12 mouse cellular contexts compared by ENCODE assay signal in genomic region chr16:16557738-16558137, GRCm38 (mm10). TPM values are rescaled to one million over a fixed set of nuclear protein-coding genes. Genes with fewer than 3 reads are reported as not detected.
DNase-seq lines count a peak whose midpoint lies in the region; ATAC-seq and TF ChIP-seq lines count a peak whose summit lies in the region.
"Had no signal": no experiment of that assay in that cellular context is flagged by ENCODE, and none has a peak within 500 bp of the region (broad histone marks: within the 10 kb centered on the region; RNA-seq: fewer than 3 reads in every experiment).

No protein-coding gene starts in this region.

- peak overlapping the region; percentile 54; the same call in 1 of the 2 replicates for H3K4me3 ChIP-seq in forebrain, embryonic 10.5 days
- peak overlapping the region; percentile 34 for H3K4me3 ChIP-seq in hindbrain, embryonic 16.5 days (ENCODE audit: low read length)
- H3K4me3 ChIP-seq in midbrain, postnatal 0 days (ENCODE audit: low read depth, low read length) = peak overlapping the region; percentile 64
- H3K4me3 ChIP-seq in heart, embryonic 11.5 days (ENCODE audit: low read depth, low read length) = no peak overlapping the region
- no peak overlapping the region for H3K4me3 ChIP-seq in heart, embryonic 10.5 days
- H3K4me3 ChIP-seq: stomach, embryonic 15.5 days had no signal

- no peak for DNase-seq in frontal cortex, postnatal 14 days (ENCODE audit: low spot score in 2 of 2)
- DNase-seq in forebrain, embryonic 10.5 days (ENCODE audit: extremely low spot score, low spot score) = no peak
- DNase-seq in midbrain, postnatal 0 days (ENCODE audit: low spot score) = no peak
- no peak for DNase-seq in gastrocnemius, postnatal 36 days
- DNase-seq in heart, embryonic 10.5 days (ENCODE audit: low spot score) = no peak
- DNase-seq: adrenal gland, postnatal 14 days; B cell, adult 2 months had no signal

- peak; percentile 41 for ATAC-seq in frontal cortex, adult (ENCODE audit: low TSS enrichment)
- ATAC-seq in hindbrain, embryonic 16.5 days = no peak
- ATAC-seq in midbrain, postnatal 0 days (ENCODE audit: low FRiP score) = no peak
- no peak for ATAC-seq in heart, embryonic 11.5 days (replicated peaks; ENCODE audit: insufficient number of reproducible peaks, low FRiP score, low TSS enrichment)

- H3K9me3 ChIP-seq in forebrain, embryonic 10.5 days = no peaks in the 10 kb centered on the region
- H3K9me3 ChIP-seq in hindbrain, embryonic 16.5 days (ENCODE audit: control insufficient read depth, low read length) = no peaks in the 10 kb centered on the region
- no peaks in the 10 kb centered on the region for H3K9me3 ChIP-seq in midbrain, postnatal 0 days (ENCODE audit: low read length)
- no peaks in the 10 kb centered on the region for H3K9me3 ChIP-seq in heart, embryonic 11.5 days (replicated peaks; ENCODE audit: control insufficient read depth, low read length)
- H3K9me3 ChIP-seq in heart, embryonic 10.5 days = no peaks in the 10 kb centered on the region
- H3K9me3 ChIP-seq: stomach, embryonic 15.5 days had no signal

- WGBS in forebrain, embryonic 10.5 days = 89% methylated on average over 4 of the region's 4 CpGs
- WGBS in hindbrain, embryonic 16.5 days = 74% methylated on average over 4 of the region's 4 CpGs
- WGBS in midbrain, postnatal 0 days = 68% methylated on average over 4 of the region's 4 CpGs
- WGBS in heart, embryonic 11.5 days (ENCODE audit: insufficient replicate concordance) = 74% methylated on average over 4 of the region's 4 CpGs
- 85% methylated on average over 4 of the region's 4 CpGs for WGBS in heart, embryonic 10.5 days

- no peaks in the 10 kb centered on the region for H3K27me3 ChIP-seq in forebrain, embryonic 10.5 days (ENCODE audit: poor library complexity, severe bottlenecking)
- no peaks in the 10 kb centered on the region for H3K27me3 ChIP-seq in hindbrain, embryonic 16.5 days (replicated peaks; ENCODE audit: control insufficient read depth, insufficient read depth, low read length)
- H3K27me3 ChIP-seq in midbrain, postnatal 0 days (ENCODE audit: insufficient read depth, low read length) = no peaks in the 10 kb centered on the region
- no peaks in the 10 kb centered on the region for H3K27me3 ChIP-seq in heart, embryonic 11.5 days (ENCODE audit: control insufficient read depth, insufficient read depth, low read length)
- H3K27me3 ChIP-seq in heart, embryonic 10.5 days (ENCODE audit: insufficient read depth, poor library complexity, severe bottlenecking) = no peaks in the 10 kb centered on the region
- H3K27me3 ChIP-seq: stomach, embryonic 15.5 days had no signal

- intact Hi-C loops in gastrocnemius, postnatal 36 days (cut with DNase I) = no loop called here

- H3K4me2 ChIP-seq in hindbrain, embryonic 16.5 days (ENCODE audit: low read length) = peak overlapping the region; percentile 74
- H3K4me2 ChIP-seq in midbrain, postnatal 0 days (ENCODE audit: low read depth, low read length, poor library complexity, severe bottlenecking) = peak overlapping the region; percentile 71
- H3K4me2 ChIP-seq in heart, embryonic 11.5 days = no peak overlapping the region
- H3K4me2 ChIP-seq: stomach, embryonic 15.5 days had no signal

- peak overlapping the region; percentile 41; the same call in 1 of the 2 replicates for H3K9ac ChIP-seq in hindbrain, embryonic 16.5 days (ENCODE audit: low read depth, low read length)
- no peak overlapping the region for H3K9ac ChIP-seq in midbrain, postnatal 0 days (replicated peaks; ENCODE audit: low read length, poor library complexity, severe bottlenecking)
- H3K9ac ChIP-seq in heart, embryonic 11.5 days (ENCODE audit: low read depth, low read length) = no peak overlapping the region
- H3K9ac ChIP-seq: liver, embryonic 14.5 days; stomach, embryonic 15.5 days had no signal

- H3K4me1 ChIP-seq in forebrain, embryonic 10.5 days = peaks cover 47% of the 10 kb centered on the region
- peaks cover 16% of the 10 kb centered on the region for H3K4me1 ChIP-seq in hindbrain, embryonic 16.5 days (ENCODE audit: control insufficient read depth, insufficient read depth, low read depth, low read length)
- peaks cover 13% of the 10 kb centered on the region; the same call in 1 of the 2 replicates for H3K4me1 ChIP-seq in midbrain, postnatal 0 days (ENCODE audit: insufficient read depth, low read length)
- peaks cover 5% of the 10 kb centered on the region; the same call in 1 of the 2 replicates for H3K4me1 ChIP-seq in heart, embryonic 11.5 days (ENCODE audit: control insufficient read depth, insufficient read depth, low read length)
- peaks cover 12% of the 10 kb centered on the region; the same call in 1 of the 2 replicates for H3K4me1 ChIP-seq in heart, embryonic 10.5 days

- H3K36me3 ChIP-seq in forebrain, embryonic 10.5 days (replicated peaks) = no peaks in the 10 kb centered on the region; the same call in 1 of the 2 replicates
- H3K36me3 ChIP-seq in hindbrain, embryonic 16.5 days (ENCODE audit: control insufficient read depth, insufficient read depth, low read length) = no peaks in the 10 kb centered on the region
- H3K36me3 ChIP-seq in midbrain, postnatal 0 days (ENCODE audit: insufficient read depth, low read length) = no peaks in the 10 kb centered on the region
- no peaks in the 10 kb centered on the region for H3K36me3 ChIP-seq in heart, embryonic 11.5 days (ENCODE audit: control insufficient read depth, insufficient read depth, low read length)
- H3K36me3 ChIP-seq in heart, embryonic 10.5 days = no peaks in the 10 kb centered on the region
- H3K36me3 ChIP-seq: stomach, embryonic 15.5 days had no signal

- no peak overlapping the region for H3K27ac ChIP-seq in forebrain, embryonic 10.5 days
- H3K27ac ChIP-seq in hindbrain, embryonic 16.5 days (ENCODE audit: low read depth, low read length) = no peak overlapping the region
- H3K27ac ChIP-seq in midbrain, postnatal 0 days (ENCODE audit: low read depth, low read length) = no peak overlapping the region
- H3K27ac ChIP-seq in heart, embryonic 11.5 days (ENCODE audit: low read depth, low read length) = no peak overlapping the region
- no peak overlapping the region for H3K27ac ChIP-seq in heart, embryonic 10.5 days
- H3K27ac ChIP-seq: liver, embryonic 14.5 days; stomach, embryonic 15.5 days had no signal

- TF ChIP-seq CTCF in midbrain, postnatal 0 days (IDR thresholded peaks at IDR 0.05) = no peak

RNA-seq across cellular contexts. Expression of gene Fgd4, which starts 42.6 kb away (rescaled TPM):
- 13.5 and 14.5 TPM in 2 replicates for polyA plus RNA-seq in forebrain, embryonic 10.5 days (2016; fragmentation: Nextera tagmentation; extraction: Ambion mirVana)
- 15.8 and 16.7 TPM in 2 replicates for polyA plus RNA-seq in hindbrain, embryonic 16.5 days (2015; fragmentation: Nextera tagmentation; extraction: Ambion mirVana)
- 36.3 and 38.1 TPM in 2 replicates for total RNA-seq in midbrain, postnatal 0 days (2014; rRNA removed)
- 9.2 and 11.7 TPM in 2 replicates for polyA plus RNA-seq in midbrain, postnatal 0 days (2015; fragmentation: Nextera tagmentation; extraction: Ambion mirVana)
- polyA plus RNA-seq in heart, embryonic 11.5 days (2014; fragmentation: Nextera tagmentation; extraction: Ambion mirVana) = 9.2 and 11.3 TPM in 2 replicates
- 10 to 100 TPM; 15.7 to 20.5 TPM for total RNA-seq in gastrocnemius, postnatal 36 days (2021)
- polyA plus RNA-seq in heart, embryonic 10.5 days (2016; fragmentation: Nextera tagmentation; extraction: Ambion mirVana) = 7.3 and 8.9 TPM in 2 replicates

Comparison
In these comparisons a context has a peak if more than half of its experiments do, and no peak if none do; other contexts are left out.
1. H3K4me3 ChIP-seq: peak in forebrain, embryonic 10.5 days (single experiment), hindbrain, embryonic 16.5 days (single experiment) and midbrain, postnatal 0 days (single experiment); none in heart, embryonic 11.5 days (single experiment) and heart, embryonic 10.5 days (single experiment).